Mouse (Mus musculus) hindbrain, postnatal 0 days (tissue): ENCODE measurements at regions not wholly inside any gene's neighbourhood (a gene's known extent, or its start where the extent isn't known, plus 50 kb on each side); places are given as distances from the start of the nearest gene placed in this dataset.

Source experiments
- ATAC-seq: fragments of 200-750 bp; cut with Nextera tagmentation; 2 replicates; pipeline ENCODE4 v1.8.0; 2017; ENCODE audit warnings: mild to moderate bottlenecking, moderate TSS enrichment, moderate library complexity
- DNase-seq: peaks from one replicate; pipeline ENCODE4 v3.0.0-alpha.2; 2015; ENCODE audit warnings: low spot score
- H3K27ac ChIP-seq: fragments of 300-500 bp; sonication (generic); 2 replicates; pipeline ENCODE4 v1.5.1; 2014; ENCODE audit warnings: mild to moderate bottlenecking
- H3K27me3 ChIP-seq: fragments of 300-500 bp; sonication (generic); 2 replicates; pipeline ENCODE4 v1.6.1; 2014; ENCODE audit warnings: low read length, mixed read lengths; ENCODE audit not compliant: insufficient read depth
- H3K36me3 ChIP-seq: fragments of 300-500 bp; sonication (generic); 2 replicates; pipeline ENCODE4 v1.6.1; 2014; ENCODE audit warnings: low read length, mixed read lengths; ENCODE audit not compliant: insufficient read depth
- H3K4me1 ChIP-seq: fragments of 300-500 bp; sonication (generic); 2 replicates; pipeline ENCODE4 v1.6.1; 2014; ENCODE audit warnings: antibody characterized with exemption, low read length, mixed read lengths; ENCODE audit not compliant: insufficient read depth
- H3K4me2 ChIP-seq: fragments of 300-500 bp; sonication (generic); 2 replicates; pipeline ENCODE4 v1.6.1; 2014; ENCODE audit warnings: low read depth, mild to moderate bottlenecking, low read length, moderate library complexity, mixed read lengths
- H3K4me3 ChIP-seq: fragments of 300-500 bp; sonication (generic); 2 replicates; pipeline ENCODE4 v1.5.1; 2014; ENCODE audit warnings: low read length
- H3K9ac ChIP-seq: fragments of 300-500 bp; sonication (generic); replicated peaks from 2 replicates; pipeline ENCODE4 v1.6.1; 2014; ENCODE audit warnings: mild to moderate bottlenecking, low read length, moderate library complexity, mixed read lengths
- H3K9me3 ChIP-seq: fragments of 300-500 bp; sonication (generic); 2 replicates; pipeline ENCODE4 v1.6.1; 2016; ENCODE audit warnings: low read length, mixed read lengths
- CTCF ChIP-seq: IDR thresholded peaks from 2 replicates; pipeline ENCODE4 v1.5.1; 2016; ENCODE audit warnings: antibody characterized with exemption, control low read depth, low read depth
- WGBS: fragments of 180-500 bp; shearing (Covaris S2); extraction: QIAGEN DNeasy Blood & Tissue Kit; methylation state at CpG from one replicate; pipeline ENCODE4 v1.1.7; 2014; 5-methylcytosine and 5-hydroxymethylcytosine counted together

DNA sequence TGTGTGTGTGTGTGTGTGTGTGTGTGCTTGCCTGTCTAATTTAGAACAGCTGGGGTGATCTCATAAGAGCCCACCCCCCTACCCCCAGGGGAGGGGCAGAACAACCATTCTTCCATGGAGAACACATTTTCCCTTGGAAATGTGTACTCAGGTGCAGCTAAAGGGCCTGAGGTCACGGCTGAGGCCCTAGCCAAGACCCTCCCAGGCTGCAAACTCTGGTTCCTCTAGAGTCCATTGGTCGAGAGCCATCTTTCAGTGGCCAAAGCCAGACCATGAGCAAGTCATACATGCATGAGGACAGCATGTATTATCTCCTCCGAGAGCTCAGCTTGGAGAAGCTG lies 154.9 kb upstream of the Tnp1 start:
- 0 out of 2 replicates have a peak, but pooled peaks have one; percentile 35 for ATAC-seq

DNA sequence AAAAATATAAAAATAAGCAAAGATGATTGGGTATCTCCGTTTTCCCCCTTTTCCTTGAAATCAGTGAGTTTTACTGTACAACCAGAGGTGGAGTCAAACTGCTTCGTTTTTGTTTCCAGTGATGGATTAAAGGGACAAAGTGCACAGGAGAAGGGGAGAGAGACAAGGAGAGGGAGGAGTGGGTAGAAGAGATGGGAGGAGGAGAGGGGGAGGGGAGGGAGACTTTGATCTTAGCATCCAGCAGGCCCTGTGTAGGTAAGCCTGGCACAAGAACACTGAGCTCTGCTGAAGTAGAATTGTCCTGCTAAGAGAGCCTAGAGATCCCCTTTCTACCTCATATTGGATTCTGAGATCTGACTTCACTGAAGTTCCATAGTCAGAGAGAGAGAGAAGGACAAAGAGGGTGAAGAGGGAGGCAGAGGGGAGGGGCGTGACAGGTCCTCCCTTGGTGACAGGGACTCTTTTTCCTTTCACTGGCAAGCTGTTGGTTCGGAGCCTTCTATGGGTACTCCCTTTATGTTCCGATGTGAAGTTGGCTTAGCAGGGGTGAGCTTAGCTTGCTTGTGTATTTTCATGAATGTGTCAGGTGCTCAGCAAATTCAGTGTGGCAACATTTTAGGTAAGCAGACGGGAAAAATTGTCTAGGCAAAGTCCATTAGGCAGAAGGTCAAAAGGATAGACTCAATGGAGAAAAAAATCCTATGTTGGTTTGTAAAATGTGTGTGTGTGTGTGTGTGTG lies 154.4 kb upstream of the Tnp1 start:
- DNase-seq (no peak), ATAC-seq (peak; percentile 27; the same call in 1 of the 2 replicates)
- Histone ChIP-seq H3K36me3 (no peaks in the 10 kb centered on the region), H3K27ac (no peak overlapping the region), H3K4me2 (no peak overlapping the region), H3K4me3 (no peak overlapping the region), H3K27me3 (no peaks in the 10 kb centered on the region), H3K9me3 (peaks cover 5% of the 10 kb centered on the region; the same call in 1 of the 2 replicates), H3K9ac (no peak overlapping the region), H3K4me1 (no peaks in the 10 kb centered on the region)
- WGBS, result 27% methylated on average over 6 of the region's 6 CpGs
- no peak for TF ChIP-seq CTCF

More for the DNA sequence above, 154.9 kb upstream of the Tnp1 start:
- no peak for TF ChIP-seq CTCF
- H3K27ac ChIP-seq, result no peak overlapping the region
- WGBS, result 52% methylated on average over 3 of the region's 3 CpGs
- H3K27me3 ChIP-seq, result no peaks in the 10 kb centered on the region
- H3K4me3 ChIP-seq, result no peak overlapping the region
- no peaks in the 10 kb centered on the region for H3K4me1 ChIP-seq
- H3K9me3 ChIP-seq, result peaks cover 5% of the 10 kb centered on the region; the same call in 1 of the 2 replicates
- no peak overlapping the region for H3K9ac ChIP-seq
- no peak overlapping the region for H3K4me2 ChIP-seq
- no peak for DNase-seq
- H3K36me3 ChIP-seq, result no peaks in the 10 kb centered on the region

DNA sequence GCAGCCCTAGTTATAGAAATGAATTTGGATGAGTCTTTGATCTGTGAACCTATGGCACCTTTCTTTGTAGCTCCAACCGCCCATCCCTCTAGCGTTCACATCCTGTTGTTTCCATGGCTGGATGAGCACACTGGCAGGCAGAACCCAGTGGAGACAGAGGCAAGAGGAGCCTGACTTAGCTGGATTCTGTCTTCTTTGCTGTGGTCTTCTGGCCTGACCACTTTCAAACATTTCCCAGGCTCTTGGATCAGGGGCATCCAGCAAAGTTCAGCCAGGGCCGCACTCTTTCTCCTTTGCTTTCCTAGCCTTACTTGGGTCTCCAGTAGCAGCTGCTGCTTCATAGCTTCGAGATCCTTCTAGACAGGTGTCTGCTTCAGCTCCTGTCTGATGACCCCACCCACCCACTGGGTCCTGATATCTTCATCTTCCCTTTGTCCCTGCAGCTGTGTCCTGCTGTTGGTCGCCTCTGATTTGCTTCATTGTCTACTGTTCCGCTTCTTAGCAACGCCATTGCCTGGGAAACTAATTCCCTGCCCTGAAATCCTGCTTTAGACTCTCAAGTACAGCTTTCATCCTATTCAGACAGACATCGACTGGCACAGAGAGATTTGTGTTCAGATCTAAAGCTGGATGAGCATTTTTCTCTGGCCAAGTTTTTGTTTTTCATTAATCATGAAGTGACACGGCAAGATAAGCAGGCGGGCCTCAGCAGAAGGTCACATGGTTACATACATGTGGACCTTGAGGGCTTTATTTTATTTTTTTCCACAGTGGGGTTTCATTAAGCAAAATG lies 153.6 kb upstream of the Tnp1 start:
- H3K4me2 ChIP-seq, result no peak overlapping the region
- ATAC-seq (peak; percentile 77), DNase-seq (peak; percentile 57)
- no peak for TF ChIP-seq CTCF
- WGBS, result 20% methylated on average over 10 of the region's 10 CpGs
- H3K36me3 ChIP-seq, result no peaks in the 10 kb centered on the region
- H3K9me3 ChIP-seq, result peaks cover 5% of the 10 kb centered on the region; the same call in 1 of the 2 replicates
- no peak overlapping the region for H3K9ac ChIP-seq
- H3K4me3 ChIP-seq, result no peak overlapping the region
- H3K27me3 ChIP-seq, result no peaks in the 10 kb centered on the region
- H3K4me1 ChIP-seq, result no peaks in the 10 kb centered on the region
- H3K27ac ChIP-seq, result 0 out of 2 replicates have a peak overlapping the region, but pooled peaks have one; percentile 36

DNA sequence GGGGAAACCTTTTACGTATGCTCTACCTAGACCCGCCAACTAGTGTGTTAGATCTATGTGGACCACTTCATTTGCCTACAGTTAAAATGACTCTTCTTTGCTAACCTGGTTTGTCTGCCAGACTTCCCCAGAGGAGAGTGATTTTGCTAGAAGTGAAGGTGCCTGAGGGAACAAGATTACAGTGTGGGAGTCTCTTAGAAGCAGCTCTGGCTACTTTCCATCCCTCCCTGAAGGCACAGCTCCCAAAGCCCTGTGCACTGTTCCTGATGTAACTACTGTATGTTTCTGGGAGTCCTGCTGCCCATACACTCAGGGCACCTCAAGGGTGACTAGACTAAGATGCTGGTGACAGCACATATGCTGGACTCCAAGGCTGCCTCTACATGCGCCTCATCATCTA lies 144.5 kb upstream of the Tnp1 start:
- 90% methylated on average over 3 of the region's 3 CpGs for WGBS
- H3K9ac ChIP-seq, result no peak overlapping the region
- no peak for TF ChIP-seq CTCF

DNA sequence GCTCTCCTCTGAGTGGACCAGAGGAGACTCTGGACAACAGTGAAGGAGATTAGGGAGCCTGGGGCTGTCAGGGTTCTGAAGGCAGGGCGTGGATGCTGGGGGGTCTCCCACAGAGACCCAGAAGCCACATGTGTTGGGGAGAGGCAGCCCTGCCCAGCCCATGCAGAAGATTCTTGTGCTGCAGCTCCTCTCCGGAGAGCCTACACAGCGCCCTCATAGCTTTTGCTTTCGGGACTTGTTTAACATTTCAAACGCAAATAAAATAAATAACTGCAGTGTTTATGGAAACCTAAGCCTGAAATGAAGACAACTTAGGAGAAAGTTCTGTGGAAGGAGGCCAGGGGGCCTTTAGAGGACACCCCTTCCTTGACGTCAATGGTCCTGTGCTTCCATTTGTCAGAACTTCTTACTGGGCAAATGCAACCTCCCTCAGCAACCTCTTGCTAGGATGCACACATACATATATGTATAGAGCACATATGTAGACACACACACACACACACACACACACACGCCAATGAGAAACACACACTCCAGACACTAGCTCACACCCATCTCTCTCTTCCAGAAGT lies 143.8 kb upstream of the Tnp1 start:
- Histone ChIP-seq H3K27ac (no peak overlapping the region), H3K4me1 (no peaks in the 10 kb centered on the region), H3K36me3 (no peaks in the 10 kb centered on the region), H3K9ac (no peak overlapping the region), H3K4me2 (no peak overlapping the region), H3K9me3 (no peaks in the 10 kb centered on the region), H3K4me3 (no peak overlapping the region), H3K27me3 (no peaks in the 10 kb centered on the region)
- no peak for TF ChIP-seq CTCF
- 77% methylated on average over 7 of the region's 7 CpGs for WGBS
- DNase-seq (no peak), ATAC-seq (no peak)

More for the DNA sequence above, 144.5 kb upstream of the Tnp1 start:
- Histone ChIP-seq H3K27ac (no peak overlapping the region), H3K27me3 (no peaks in the 10 kb centered on the region), H3K4me1 (no peaks in the 10 kb centered on the region), H3K9me3 (no peaks in the 10 kb centered on the region), H3K4me2 (no peak overlapping the region), H3K4me3 (no peak overlapping the region), H3K36me3 (no peaks in the 10 kb centered on the region)
- ATAC-seq (no peak), DNase-seq (no peak)

DNA sequence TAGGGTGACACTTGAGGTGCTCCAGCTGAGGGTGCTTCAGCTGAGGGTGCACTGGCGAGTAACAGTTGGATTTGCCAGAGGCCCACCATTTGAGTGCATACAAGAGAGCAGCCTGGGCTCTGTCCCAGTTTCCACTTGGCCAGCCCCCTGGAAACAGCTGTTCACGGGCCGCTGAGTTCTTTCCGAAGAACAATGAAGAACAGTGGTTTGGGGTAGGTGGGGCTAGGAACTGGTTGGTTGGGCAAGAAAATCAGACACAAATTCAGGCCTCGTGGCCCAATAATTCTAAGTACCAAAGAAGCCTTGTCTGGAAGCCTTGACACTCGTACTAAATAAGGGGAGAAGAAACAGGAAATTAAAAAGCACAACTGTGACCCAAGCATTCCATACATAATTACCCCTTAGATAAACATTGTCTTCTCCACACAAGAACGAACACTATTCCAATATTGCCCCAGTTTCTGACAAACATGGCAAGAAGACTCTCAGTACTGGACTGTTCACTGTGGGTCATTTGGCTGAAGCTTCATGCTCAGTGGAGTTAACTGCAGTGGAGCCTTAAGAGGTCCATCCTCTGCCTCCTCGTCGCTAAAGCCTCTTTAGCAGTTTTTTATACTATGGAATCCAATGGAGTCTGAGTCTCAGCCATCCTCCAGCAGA lies 137.9 kb upstream of the Tnp1 start:
- Histone ChIP-seq H3K27me3 (no peaks in the 10 kb centered on the region), H3K4me3 (no peak overlapping the region), H3K9ac (no peak overlapping the region), H3K4me2 (no peak overlapping the region), H3K27ac (no peak overlapping the region), H3K4me1 (no peaks in the 10 kb centered on the region), H3K36me3 (no peaks in the 10 kb centered on the region), H3K9me3 (no peaks in the 10 kb centered on the region)
- no peak for TF ChIP-seq CTCF
- 47% methylated on average over 9 of the region's 9 CpGs for WGBS
- no peak for ATAC-seq
- DNase-seq, result no peak
